Mouse (Mus musculus) heart, embryonic 15.5 days (tissue): ENCODE results near the gene Myd88. TPM values are rescaled to one million over a fixed set of nuclear protein-coding genes. Genes with fewer than 3 reads are reported as not detected.
A peak's percentile ranks its signal among the peaks of the same experiment; 100 is the strongest.

Experiments
- ATAC-seq: fragments of 200-750 bp; cut with Nextera tagmentation; replicated peaks from 2 replicates; pipeline ENCODE4 v1.8.0; 2017; ENCODE audit warnings: low read depth, moderate TSS enrichment; ENCODE audit not compliant: insufficient number of reproducible peaks, insufficient read depth, low FRiP score
- H3K27ac ChIP-seq: fragments of 300-500 bp; sonication (generic); 2 replicates; pipeline ENCODE4 v1.5.1; 2015; ENCODE audit warnings: mild to moderate bottlenecking, inconsistent platforms
- H3K27me3 ChIP-seq: fragments of 300-500 bp; sonication (generic); 2 replicates; pipeline ENCODE4 v1.6.1; 2015; ENCODE audit warnings: inconsistent platforms
- H3K36me3 ChIP-seq: fragments of 300-500 bp; sonication (generic); 2 replicates; pipeline ENCODE4 v1.6.1; 2015; ENCODE audit warnings: mild to moderate bottlenecking, inconsistent platforms
- H3K4me1 ChIP-seq: fragments of 300-500 bp; sonication (generic); replicated peaks from 2 replicates; pipeline ENCODE4 v1.6.1; 2015; ENCODE audit warnings: inconsistent platforms
- H3K4me2 ChIP-seq: fragments of 300-500 bp; sonication (generic); 2 replicates; pipeline ENCODE4 v1.6.1; 2015; ENCODE audit warnings: inconsistent platforms, mild to moderate bottlenecking, moderate library complexity
- H3K4me3 ChIP-seq: fragments of 300-500 bp; sonication (generic); 2 replicates; pipeline ENCODE4 v1.5.1; 2015; ENCODE audit warnings: mild to moderate bottlenecking, inconsistent platforms
- H3K9ac ChIP-seq: fragments of 300-500 bp; sonication (generic); 2 replicates; pipeline ENCODE4 v1.6.1; 2015; ENCODE audit warnings: mild to moderate bottlenecking, inconsistent platforms
- H3K9me3 ChIP-seq: fragments of 300-500 bp; sonication (generic); replicated peaks from 2 replicates; pipeline ENCODE4 v1.6.1; 2016; ENCODE audit warnings: inconsistent platforms
- WGBS: fragments of 180-500 bp; shearing (Covaris S2); methylation state at CpG from one replicate; pipeline ENCODE4 v1.1.7; 2015; ENCODE audit warnings: mixed read lengths; 5-methylcytosine and 5-hydroxymethylcytosine counted together
- polyA plus RNA-seq: library from polyadenylated mRNA; unstranded; fragments of >200 nt; fragmentation: Nextera tagmentation; extraction: Ambion mirVana; gene quantifications from 2 replicates; pipeline ENCODE4 v1.2.1, GENCODE M21; 2015

Gene Myd88
- polyA plus RNA-seq, 1 experiment from 2014 or later: 14.9 TPM

GRCm38 (mm10) chr9:119361416-119361815 lies 20.2 kb upstream of the Myd88 start:
- Histone ChIP-seq H3K9me3 (no peaks in the 10 kb centered on the region), H3K4me3 (no peak overlapping the region), H3K27me3 (no peaks in the 10 kb centered on the region), H3K27ac (no peak overlapping the region), H3K9ac (no peak overlapping the region), H3K4me1 (peaks cover 28% of the 10 kb centered on the region), H3K36me3 (no peaks in the 10 kb centered on the region), H3K4me2 (no peak overlapping the region)
- ATAC-seq: no peak
- WGBS: 88% methylated on average over 5 of the region's 5 CpGs

GRCm38 (mm10) chr9:119358058-119358429 lies 16.8 kb upstream of the Myd88 start:
- Histone ChIP-seq H3K27me3 (no peaks in the 10 kb centered on the region), H3K4me1 (peaks cover 14% of the 10 kb centered on the region), H3K9ac (peak overlapping the region; percentile 81; the same call in 1 of the 2 replicates), H3K27ac (no peak overlapping the region), H3K9me3 (no peaks in the 10 kb centered on the region), H3K4me3 (peak overlapping the region; percentile 83), H3K36me3 (no peaks in the 10 kb centered on the region), H3K4me2 (peak overlapping the region; percentile 99)
- ATAC-seq: no peak
- WGBS: 47% methylated on average over 9 of the region's 9 CpGs

GRCm38 (mm10) chr9:119357331-119358057 lies 16.3 kb upstream of the Myd88 start, which contains the start of gene Xylb:
TSS of gene Xylb (plus strand) at chr9:119357381.
- no peaks in the 10 kb centered on the region for H3K27me3 ChIP-seq
- H3K27ac ChIP-seq: no peak within 1 kb of the TSS
- 3% methylated on average over 65 of the region's 65 CpGs for WGBS
- peak within 1 kb of the TSS; percentile 99 for H3K4me2 ChIP-seq
- ATAC-seq: peak; percentile 91
- peak within 1 kb of the TSS; percentile 83 for H3K4me3 ChIP-seq
- no peaks in the 10 kb centered on the region for H3K36me3 ChIP-seq
- H3K4me1 ChIP-seq: peaks cover 8% of the 10 kb centered on the region
- peak within 1 kb of the TSS; percentile 81 for H3K9ac ChIP-seq
- H3K9me3 ChIP-seq: no peaks in the 10 kb centered on the region

- H3K9me3 ChIP-seq: no peaks in the 10 kb centered on the region
- no peak overlapping the region for H3K9ac ChIP-seq
- WGBS: 74% methylated on average over 6 of the region's 6 CpGs
- no peaks in the 10 kb centered on the region for H3K27me3 ChIP-seq
- no peak overlapping the region for H3K4me3 ChIP-seq
- peaks cover 8% of the 10 kb centered on the region for H3K4me1 ChIP-seq
- H3K27ac ChIP-seq: no peak overlapping the region
- H3K36me3 ChIP-seq: peaks cover 5% of the 10 kb centered on the region; the same call in 1 of the 2 replicates
- no peak overlapping the region for H3K4me2 ChIP-seq
- ATAC-seq: no peak
Measured at GRCm38 (mm10) chr9:119355943-119356342, 14.7 kb upstream of the Myd88 start.

GRCm38 (mm10) chr9:119353926-119354325 lies 12.7 kb upstream of the Myd88 start:
- Histone ChIP-seq H3K9me3 (no peaks in the 10 kb centered on the region), H3K36me3 (peaks cover 15% of the 10 kb centered on the region; the same call in 1 of the 2 replicates), H3K9ac (no peak overlapping the region), H3K27me3 (no peaks in the 10 kb centered on the region), H3K4me3 (no peak overlapping the region), H3K4me2 (no peak overlapping the region), H3K27ac (no peak overlapping the region), H3K4me1 (peaks cover 8% of the 10 kb centered on the region)
- no peak for ATAC-seq
- WGBS: 73% methylated on average over 6 of the region's 6 CpGs

GRCm38 (mm10) chr9:119352060-119352459 lies 10.8 kb upstream of the Myd88 start:
- H3K4me1 ChIP-seq: no peaks in the 10 kb centered on the region
- no peaks in the 10 kb centered on the region for H3K9me3 ChIP-seq
- H3K4me3 ChIP-seq: no peak overlapping the region
- 34% methylated on average over 4 of the region's 4 CpGs for WGBS
- H3K9ac ChIP-seq: no peak overlapping the region
- no peaks in the 10 kb centered on the region for H3K27me3 ChIP-seq
- no peak overlapping the region for H3K4me2 ChIP-seq
- peak; percentile 79 for ATAC-seq
- H3K27ac ChIP-seq: no peak overlapping the region
- peaks cover 27% of the 10 kb centered on the region for H3K36me3 ChIP-seq

GRCm38 (mm10) chr9:119350947-119351705 lies 9.9 kb upstream of the Myd88 start:
- H3K4me1 ChIP-seq: no peaks in the 10 kb centered on the region
- no peak overlapping the region for H3K27ac ChIP-seq
- 88% methylated on average over 10 of the region's 10 CpGs for WGBS
- H3K4me2 ChIP-seq: no peak overlapping the region
- ATAC-seq: no peak
- no peaks in the 10 kb centered on the region for H3K9me3 ChIP-seq
- no peak overlapping the region for H3K9ac ChIP-seq
- no peak overlapping the region for H3K4me3 ChIP-seq
- H3K27me3 ChIP-seq: no peaks in the 10 kb centered on the region
- H3K36me3 ChIP-seq: peaks cover 34% of the 10 kb centered on the region

- Histone ChIP-seq H3K27ac (no peak overlapping the region), H3K36me3 (peaks cover 40% of the 10 kb centered on the region), H3K27me3 (no peaks in the 10 kb centered on the region), H3K4me1 (no peaks in the 10 kb centered on the region), H3K4me3 (no peak overlapping the region), H3K4me2 (no peak overlapping the region), H3K9me3 (no peaks in the 10 kb centered on the region), H3K9ac (no peak overlapping the region)
- 84% methylated on average over 3 of the region's 3 CpGs for WGBS
- ATAC-seq: no peak
Measured at GRCm38 (mm10) chr9:119350531-119350930, 9.3 kb upstream of the Myd88 start.

GRCm38 (mm10) chr9:119346376-119346775 lies 5.2 kb upstream of the Myd88 start:
- H3K36me3 ChIP-seq: peaks cover 61% of the 10 kb centered on the region
- no peak overlapping the region for H3K4me2 ChIP-seq
- H3K27me3 ChIP-seq: no peaks in the 10 kb centered on the region
- WGBS: 83% methylated on average over 8 of the region's 8 CpGs
- H3K27ac ChIP-seq: no peak overlapping the region
- no peak for ATAC-seq
- no peak overlapping the region for H3K9ac ChIP-seq
- H3K9me3 ChIP-seq: no peaks in the 10 kb centered on the region
- no peak overlapping the region for H3K4me3 ChIP-seq
- peaks cover 13% of the 10 kb centered on the region for H3K4me1 ChIP-seq

- Histone ChIP-seq H3K36me3 (peaks cover 42% of the 10 kb centered on the region), H3K4me3 (no peak overlapping the region; the same call in 1 of the 2 replicates), H3K9ac (peak overlapping the region; percentile 80; the same call in 1 of the 2 replicates), H3K9me3 (no peaks in the 10 kb centered on the region), H3K4me2 (peak overlapping the region; percentile 94), H3K4me1 (peaks cover 25% of the 10 kb centered on the region), H3K27ac (no peak overlapping the region), H3K27me3 (no peaks in the 10 kb centered on the region)
- ATAC-seq: no peak
- WGBS: 91% methylated on average over 7 of the region's 7 CpGs
Measured at GRCm38 (mm10) chr9:119342728-119343127, 1.5 kb upstream of the Myd88 start.

GRCm38 (mm10) chr9:119340212-119340580 lies 1.0 kb downstream of the Myd88 start:
- 3% methylated on average over 8 of the region's 8 CpGs for WGBS
- H3K4me2 ChIP-seq: peak overlapping the region; percentile 94
- no peaks in the 10 kb centered on the region for H3K9me3 ChIP-seq
- peak overlapping the region; percentile 93 for H3K27ac ChIP-seq
- H3K27me3 ChIP-seq: no peaks in the 10 kb centered on the region
- ATAC-seq: no peak
- H3K36me3 ChIP-seq: peaks cover 19% of the 10 kb centered on the region
- peak overlapping the region; percentile 84 for H3K4me3 ChIP-seq
- H3K4me1 ChIP-seq: peaks cover 25% of the 10 kb centered on the region
- H3K9ac ChIP-seq: peak overlapping the region; percentile 75
